ENCODE assay signal across 23 mouse cellular contexts in genomic region chr3:70227165-70227564, GRCm38 (mm10).
A peak's percentile ranks its signal among the peaks of the same experiment; 100 is the strongest.
DNase-seq lines count a peak whose midpoint lies in the region; ATAC-seq lines count a peak whose summit lies in the region.
"Had no signal": no experiment of that assay in that cellular context is flagged by ENCODE, and none has a peak within 500 bp of the region (broad histone marks: within the 10 kb centered on the region; RNA-seq: fewer than 3 reads in every experiment).

No protein-coding gene starts in this region.

- no peak overlapping the region for H3K9ac ChIP-seq in hindbrain, embryonic 15.5 days
- no peak overlapping the region for H3K9ac ChIP-seq in hindbrain, embryonic 11.5 days (ENCODE audit: low read depth, low read length)
- H3K9ac ChIP-seq: forebrain, embryonic 13.5 days; kidney, embryonic 15.5 days; liver, embryonic 13.5 days had no signal

- H3K4me1 ChIP-seq in hindbrain, embryonic 15.5 days (replicated peaks) = no peaks in the 10 kb centered on the region
- H3K4me1 ChIP-seq in hindbrain, embryonic 11.5 days (replicated peaks; ENCODE audit: control insufficient read depth, insufficient read depth, low read length) = no peaks in the 10 kb centered on the region
- H3K4me1 ChIP-seq in megakaryocyte, embryonic 14.5 days = no peaks in the 10 kb centered on the region
- H3K4me1 ChIP-seq: kidney, embryonic 15.5 days; liver, embryonic 13.5 days had no signal

- H3K27me3 ChIP-seq in hindbrain, embryonic 15.5 days = no peaks in the 10 kb centered on the region
- H3K27me3 ChIP-seq in hindbrain, embryonic 11.5 days (ENCODE audit: control insufficient read depth, insufficient read depth, low read length) = no peaks in the 10 kb centered on the region
- H3K27me3 ChIP-seq in megakaryocyte, embryonic 14.5 days (replicated peaks) = no peaks in the 10 kb centered on the region
- H3K27me3 ChIP-seq: forebrain, embryonic 13.5 days; kidney, embryonic 15.5 days; liver, embryonic 13.5 days had no signal

- no peak for DNase-seq in hindbrain, embryonic 11.5 days (ENCODE audit: low spot score)
- DNase-seq in urinary bladder, adult 2 months (ENCODE audit: low spot score) = peak; percentile 21
- DNase-seq in urinary bladder, postnatal 10 days (ENCODE audit: low spot score) = no peak
- DNase-seq in spleen, adult 18-20 months = no peak
- DNase-seq: adrenal gland, postnatal 25 days; cerebellum, adult 9-11 months; gastrocnemius, postnatal 36 days; heart, postnatal 4 days; kidney, postnatal 4 days; liver, embryonic 13.5 days; lung, adult 2 months; retina, postnatal 1 day; right cerebral cortex, postnatal 25 days; thymus, postnatal 25 days had no signal

- no peaks in the 10 kb centered on the region for H3K36me3 ChIP-seq in hindbrain, embryonic 15.5 days
- no peaks in the 10 kb centered on the region for H3K36me3 ChIP-seq in hindbrain, embryonic 11.5 days (ENCODE audit: control insufficient read depth, insufficient read depth, low read length)
- H3K36me3 ChIP-seq in megakaryocyte, embryonic 14.5 days (replicated peaks; ENCODE audit: low read length) = no peaks in the 10 kb centered on the region
- H3K36me3 ChIP-seq: kidney, embryonic 15.5 days; liver, embryonic 13.5 days had no signal

- H3K9me3 ChIP-seq in hindbrain, embryonic 15.5 days = no peaks in the 10 kb centered on the region
- H3K9me3 ChIP-seq in hindbrain, embryonic 11.5 days (ENCODE audit: control insufficient read depth, low read length) = no peaks in the 10 kb centered on the region
- peaks cover 22% of the 10 kb centered on the region for H3K9me3 ChIP-seq in megakaryocyte, embryonic 14.5 days
- H3K9me3 ChIP-seq: forebrain, embryonic 13.5 days; kidney, embryonic 15.5 days; liver, embryonic 13.5 days had no signal

- no peak overlapping the region for H3K4me2 ChIP-seq in hindbrain, embryonic 15.5 days
- H3K4me2 ChIP-seq in hindbrain, embryonic 11.5 days (replicated peaks; ENCODE audit: low read depth, low read length) = no peak overlapping the region
- H3K4me2 ChIP-seq: forebrain, embryonic 13.5 days; kidney, embryonic 15.5 days; liver, embryonic 13.5 days had no signal

- ATAC-seq in hindbrain, embryonic 15.5 days (ENCODE audit: low FRiP score, low read depth) = peak; percentile 27; the same call in 1 of the 2 replicates
- ATAC-seq in hindbrain, embryonic 11.5 days (ENCODE audit: low FRiP score) = no peak
- no peak for ATAC-seq in megakaryocyte, adult 5-6 weeks (ENCODE audit: poor library complexity, severe bottlenecking)
- ATAC-seq in granulocyte monocyte progenitor cell, adult 5-6 weeks (replicated peaks; ENCODE audit: poor library complexity, severe bottlenecking) = no peak
- ATAC-seq: CD4-positive, CD25-positive, alpha-beta regulatory T cell, adult 4 months; forebrain, embryonic 13.5 days; intestine, postnatal 0 days had no signal

- no peak overlapping the region for H3K4me3 ChIP-seq in hindbrain, embryonic 15.5 days
- H3K4me3 ChIP-seq in hindbrain, embryonic 11.5 days (ENCODE audit: low read depth, low read length) = no peak overlapping the region
- H3K4me3 ChIP-seq in megakaryocyte, embryonic 14.5 days (replicated peaks) = peak overlapping the region; percentile 10
- H3K4me3 ChIP-seq: forebrain, embryonic 13.5 days; kidney, embryonic 15.5 days; left cerebral cortex, adult 2 months; liver, embryonic 13.5 days had no signal

- WGBS in hindbrain, embryonic 15.5 days = 89% methylated on average over 4 of the region's 4 CpGs
- WGBS in hindbrain, embryonic 11.5 days = 92% methylated on average over 4 of the region's 4 CpGs

- H3K27ac ChIP-seq in hindbrain, embryonic 15.5 days (replicated peaks) = no peak overlapping the region
- H3K27ac ChIP-seq in hindbrain, embryonic 11.5 days (ENCODE audit: low read depth, low read length) = no peak overlapping the region
- H3K27ac ChIP-seq: forebrain, embryonic 13.5 days; kidney, embryonic 15.5 days; left cerebral cortex, adult 2 months; liver, embryonic 13.5 days had no signal
